Mouse (Mus musculus) cerebellum, adult 2 months (tissue): Measurements from ENCODE around the gene Tmem254b. TPM values are rescaled to one million over a fixed set of nuclear protein-coding genes. Genes with fewer than 3 reads are reported as not detected.
"Not testable (repeated sequence)": the region's sequence is repeated elsewhere in the genome, so short reads cannot be mapped to it uniquely, and the experiment has no call there.

Experiments
- DNase-seq, 2 experiments: peaks; one replicate each; pipeline ENCODE4 v3.0.0; 2021
- H3K27ac ChIP-seq: fragments of 200-500 bp; 2 replicates; pipeline ENCODE4 v1.5.1; 2012; ENCODE audit warnings: low read length, control low read depth, inconsistent platforms; ENCODE audit not compliant: insufficient read depth
- H3K27me3 ChIP-seq: fragments of 200-500 bp; 2 replicates; pipeline ENCODE4 v1.6.1; 2012; ENCODE audit warnings: inconsistent platforms, mild to moderate bottlenecking, low read length, moderate library complexity; ENCODE audit not compliant: control insufficient read depth, insufficient read depth
- H3K4me1 ChIP-seq: fragments of 200-500 bp; 2 replicates; pipeline ENCODE4 v1.6.1; 2011; ENCODE audit warnings: low read length; ENCODE audit not compliant: control insufficient read depth, insufficient read depth
- H3K4me3 ChIP-seq: fragments of 200-500 bp; replicated peaks from 2 replicates; pipeline ENCODE3; 2011; ENCODE audit warnings: mild to moderate bottlenecking, low read depth, low read length, control low read depth; ENCODE audit not compliant: insufficient read depth
- WGBS: fragments of 180-500 bp; shearing (Covaris S2); methylation state at CpG from one replicate; pipeline ENCODE4 v1.1.7; 2018; 5-methylcytosine and 5-hydroxymethylcytosine counted together
- polyA plus RNA-seq: library from polyadenylated mRNA; depleted of rRNA; stranded (reverse); fragments of >200 nt; gene quantifications from 2 replicates; pipeline ENCODE4 v1.2.3, GENCODE M21; 2012; rRNA removed

Tmem254b gene
- polyA plus RNA-seq = 15.1 and 19.6 TPM in 2 replicates

DNA sequence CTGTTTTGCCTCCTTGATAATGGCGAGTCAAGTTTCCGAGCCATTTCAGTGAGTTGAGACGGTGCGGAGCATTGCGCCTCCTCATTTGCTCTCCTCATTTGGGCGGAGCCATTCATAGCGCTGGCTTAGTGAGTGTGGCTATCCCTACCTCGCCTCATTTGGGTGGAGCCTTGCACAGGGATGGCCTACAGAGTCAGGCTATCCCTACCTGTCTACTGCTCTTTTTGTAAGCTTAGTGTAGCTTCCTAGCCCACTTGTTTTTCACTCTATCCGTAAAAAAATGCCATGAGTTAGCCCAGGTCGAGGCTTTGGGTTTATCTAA lies at the start of gene Tmem254b:
TSS of gene Tmem254b (minus strand) at position 116 of the 322 bp plus-strand sequence.
- not testable (repeated sequence) for DNase-seq, H3K4me1 ChIP-seq, H3K27ac ChIP-seq, H3K27me3 ChIP-seq, H3K4me3 ChIP-seq
- WGBS = no CpG with 5 or more reads among the region's 10 CpGs

DNA sequence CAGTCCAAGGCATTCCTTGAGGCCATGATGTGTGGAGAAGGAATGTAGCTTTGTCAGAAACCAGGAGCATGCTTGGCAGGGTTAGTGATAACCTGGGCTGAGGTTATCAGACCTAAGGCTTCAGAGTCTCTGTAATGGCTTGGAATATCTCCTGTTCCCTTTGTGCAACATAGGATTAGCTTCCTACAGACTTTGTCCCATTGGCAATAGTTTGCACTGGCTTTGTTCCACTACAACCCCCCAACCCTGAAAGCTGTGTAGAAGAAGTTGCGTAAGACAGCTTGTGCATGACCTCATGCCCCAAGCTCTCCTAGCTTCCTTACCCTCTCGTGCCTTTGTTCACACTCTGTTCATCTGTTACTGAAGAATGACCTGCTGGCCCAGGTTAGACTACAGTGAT lies 30.3 kb upstream of the Tmem254b start:
- DNase-seq, H3K4me1 ChIP-seq, H3K27me3 ChIP-seq, H3K27ac ChIP-seq, H3K4me3 ChIP-seq: not testable (repeated sequence)
- WGBS = no CpG with 5 or more reads among the region's 2 CpGs

DNA sequence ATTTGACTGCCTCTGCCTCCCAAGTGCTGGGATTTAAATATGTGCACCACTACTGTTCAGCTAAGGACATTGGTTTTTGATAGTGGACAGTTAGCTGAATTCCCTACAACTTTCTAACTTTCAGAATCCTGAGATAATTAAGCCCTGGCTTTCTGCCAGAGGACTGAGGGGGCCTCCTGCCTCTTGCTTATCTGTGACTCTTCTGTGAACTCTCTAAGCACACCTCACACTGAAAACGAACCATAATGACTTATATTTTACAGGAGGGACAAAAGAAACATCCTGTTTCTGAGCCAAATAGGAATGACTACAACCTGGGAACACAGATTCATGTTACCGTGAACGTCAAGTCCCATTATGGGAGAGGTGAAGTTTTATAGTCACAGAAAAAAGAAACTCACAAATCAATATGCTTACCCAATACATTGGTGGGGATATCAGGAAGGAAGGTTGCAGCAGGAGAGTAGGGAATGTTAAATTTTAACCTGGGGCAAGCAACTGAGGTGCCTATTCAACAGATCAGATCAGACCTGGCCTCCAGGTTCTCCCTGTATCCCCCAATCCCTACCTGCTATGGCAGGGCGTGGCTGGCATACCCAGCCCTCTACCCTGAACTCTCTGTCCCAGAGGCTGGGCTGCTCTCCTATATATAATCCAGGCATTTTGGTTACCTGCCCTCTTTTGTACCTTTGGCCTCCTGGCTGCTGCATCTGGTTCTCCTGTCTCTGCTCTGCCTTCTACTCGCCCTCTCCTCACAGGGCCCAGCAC lies 9.6 kb upstream of the Tmem254b start:
- not testable (repeated sequence) for DNase-seq, H3K27me3 ChIP-seq
- WGBS = no CpG with 5 or more reads among the region's 5 CpGs

DNA sequence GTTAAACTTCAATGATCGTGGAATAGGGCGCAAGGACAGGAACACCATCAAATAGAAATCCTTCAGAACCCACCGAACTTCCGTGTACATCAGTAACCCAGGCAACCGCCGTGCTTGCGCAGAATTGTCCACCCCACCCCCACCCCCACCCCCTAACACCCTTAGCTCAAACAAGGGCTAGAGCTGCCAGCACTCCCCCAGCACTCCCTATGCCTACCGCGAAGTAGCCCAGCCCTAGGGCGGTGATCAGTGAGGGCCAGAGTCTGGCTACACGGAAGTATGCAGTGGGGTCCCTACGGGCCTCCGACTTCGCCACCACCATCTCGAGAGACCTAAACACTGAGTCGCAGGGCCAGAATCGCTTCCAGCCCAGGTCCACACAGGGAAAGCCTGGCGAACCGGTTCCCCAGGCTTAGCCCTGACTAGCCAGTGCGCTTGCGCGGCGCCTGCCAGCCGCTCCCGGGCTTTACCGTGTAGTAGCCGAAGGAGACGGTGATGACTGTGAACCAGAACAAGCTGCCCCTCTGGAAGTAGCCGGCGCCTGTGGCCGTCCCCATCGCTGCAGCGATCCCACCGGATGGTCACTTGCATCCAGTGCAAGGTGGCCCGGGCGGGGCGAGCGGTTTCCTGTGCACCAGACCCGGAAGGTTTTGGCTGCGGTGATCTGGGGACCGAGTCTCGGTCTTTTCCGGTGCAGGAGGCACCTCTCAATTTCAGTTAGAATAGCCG lies 480 bp downstream of the Tmem254b start:
- not testable (repeated sequence) for H3K27ac ChIP-seq, H3K4me3 ChIP-seq, H3K4me1 ChIP-seq, H3K27me3 ChIP-seq, DNase-seq
- no CpG with 5 or more reads among the region's 44 CpGs for WGBS

More for the DNA sequence above, 9.6 kb upstream of the Tmem254b start:
- not testable (repeated sequence) for H3K4me1 ChIP-seq, H3K27ac ChIP-seq, H3K4me3 ChIP-seq

DNA sequence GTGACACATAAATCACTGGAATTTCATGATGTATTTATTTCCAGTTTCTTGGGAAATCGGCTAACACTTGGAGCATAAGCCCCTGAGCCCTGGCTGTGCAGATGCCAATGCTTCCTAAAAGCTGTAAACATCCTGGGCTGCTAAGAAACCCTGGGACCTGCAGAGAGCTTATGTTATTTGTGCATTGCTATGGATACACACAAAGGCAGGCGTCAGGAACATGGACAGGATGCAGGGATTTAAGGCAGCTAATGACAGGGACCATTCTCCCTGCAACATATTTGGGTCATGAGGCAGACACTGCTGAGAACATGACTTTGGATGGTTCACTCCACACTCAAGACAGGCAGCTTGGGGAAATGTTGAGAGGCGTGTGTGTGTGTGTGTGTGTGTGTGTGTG lies 9.0 kb downstream of the Tmem254b start:
- no CpG with 5 or more reads among the region's 3 CpGs for WGBS
- H3K27ac ChIP-seq, H3K27me3 ChIP-seq, H3K4me3 ChIP-seq, DNase-seq, H3K4me1 ChIP-seq: not testable (repeated sequence)

DNA sequence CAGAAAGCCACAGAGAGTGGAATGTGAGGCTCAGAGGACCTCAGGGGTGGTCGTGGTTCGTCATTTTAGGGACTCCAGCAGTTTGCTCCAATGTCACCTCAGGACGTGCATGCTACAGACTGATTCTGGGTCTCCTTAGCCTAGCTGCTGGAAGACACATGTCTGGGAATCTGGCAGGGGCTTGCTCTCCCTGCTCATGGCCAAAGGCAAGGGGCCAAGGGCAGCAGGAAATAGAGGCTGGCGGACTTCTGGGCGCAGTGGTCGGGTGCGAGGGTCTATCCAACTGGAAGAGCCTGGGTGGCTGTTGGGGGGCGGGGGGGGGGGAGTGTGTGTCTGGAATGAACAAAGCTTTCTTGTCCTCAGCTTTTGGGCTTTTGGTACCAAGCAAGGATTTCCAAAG lies 18.5 kb downstream of the Tmem254b start:
- no CpG with 5 or more reads among the region's 8 CpGs for WGBS
- H3K4me3 ChIP-seq, H3K27me3 ChIP-seq, H3K4me1 ChIP-seq, H3K27ac ChIP-seq, DNase-seq: not testable (repeated sequence)

DNA sequence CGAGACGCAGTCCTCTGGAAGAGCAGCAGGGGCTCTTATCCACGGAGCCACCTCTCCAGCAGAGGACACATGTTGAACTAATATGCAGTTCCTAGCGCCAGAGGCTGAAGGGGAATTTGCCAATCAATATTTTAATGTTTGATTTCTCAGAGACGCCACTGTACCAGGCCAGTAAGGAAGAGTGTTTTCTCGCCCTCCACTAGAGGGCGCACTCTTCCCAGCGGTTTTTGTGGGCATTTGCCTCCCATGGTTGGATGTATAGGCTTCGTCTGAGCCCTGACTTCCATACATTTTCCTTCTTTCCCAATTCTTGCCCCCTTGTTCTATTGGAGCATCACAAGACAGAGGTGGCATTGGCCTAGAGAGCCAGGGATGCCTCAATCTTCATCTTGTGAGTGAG lies 20.2 kb downstream of the Tmem254b start:
- not testable (repeated sequence) for H3K27me3 ChIP-seq, H3K27ac ChIP-seq, H3K4me3 ChIP-seq, H3K4me1 ChIP-seq, DNase-seq
- no CpG with 5 or more reads among the region's 9 CpGs for WGBS

DNA sequence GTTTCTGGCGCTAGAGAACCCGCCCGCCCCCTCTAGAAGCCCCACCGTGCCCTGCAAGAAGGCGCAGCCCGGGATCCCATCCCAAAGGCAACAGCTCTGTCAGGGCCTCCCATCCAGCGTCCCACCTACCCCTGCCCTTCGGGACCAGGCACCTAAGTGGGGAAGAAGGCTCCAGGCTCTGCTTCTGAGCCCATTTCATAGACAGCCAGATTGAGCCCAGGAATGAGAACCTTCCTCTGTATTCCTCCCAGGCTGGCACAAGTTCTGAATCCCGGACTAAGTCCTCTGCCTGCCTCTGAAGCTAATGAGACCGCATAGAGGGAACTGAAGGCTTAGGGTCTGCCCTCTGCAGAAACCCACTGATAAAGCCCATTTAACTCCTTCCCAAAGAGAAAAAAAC lies 24.5 kb downstream of the Tmem254b start, which contains the start of gene Plac9b:
TSS of gene Plac9b (minus strand) at position 101 of the 400 bp plus-strand sequence.
- no CpG with 5 or more reads among the region's 10 CpGs for WGBS
- not testable (repeated sequence) for DNase-seq, H3K4me3 ChIP-seq, H3K4me1 ChIP-seq, H3K27me3 ChIP-seq, H3K27ac ChIP-seq

DNA sequence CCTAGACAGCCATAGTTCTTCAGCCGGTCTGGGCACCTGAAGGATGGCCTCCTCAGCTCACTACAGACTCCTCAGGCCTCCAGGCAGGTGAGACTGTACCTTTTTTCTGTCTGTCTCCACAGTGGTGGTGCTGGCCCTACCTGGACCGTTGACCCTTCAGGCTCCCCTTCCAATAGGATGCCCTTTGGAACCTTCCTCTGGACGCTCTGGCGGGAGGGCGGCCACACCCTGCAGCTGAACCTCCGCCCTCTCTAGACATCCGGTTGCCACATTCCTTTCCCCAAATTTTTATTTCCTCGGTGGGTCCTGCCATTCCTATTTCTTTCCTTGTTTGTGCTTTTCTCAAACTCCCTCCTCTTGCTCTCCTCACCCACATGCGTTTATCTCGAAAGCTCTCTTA lies 25.2 kb downstream of the Tmem254b start:
- not testable (repeated sequence) for H3K4me1 ChIP-seq, H3K27me3 ChIP-seq, DNase-seq, H3K27ac ChIP-seq, H3K4me3 ChIP-seq
- WGBS = no CpG with 5 or more reads among the region's 10 CpGs

DNA sequence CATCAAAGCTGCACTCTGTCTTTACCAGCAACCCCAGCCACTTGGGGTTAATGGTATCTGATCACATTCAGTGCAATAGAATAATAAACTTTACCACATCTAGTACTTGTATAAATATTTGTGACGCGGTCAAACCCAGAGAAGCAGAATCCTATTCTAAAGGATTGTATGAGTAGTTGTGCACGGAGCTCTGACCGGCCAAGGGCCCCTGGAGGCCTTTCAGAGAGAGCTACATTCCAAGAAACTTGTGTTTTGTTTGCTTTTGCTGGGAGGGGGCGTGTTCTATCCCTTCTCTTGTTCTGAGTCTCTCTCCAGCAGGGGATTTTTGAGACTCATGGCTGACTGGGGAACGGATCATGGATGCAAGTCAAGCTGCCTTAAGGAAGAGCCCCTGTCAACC lies 31.8 kb downstream of the Tmem254b start:
- not testable (repeated sequence) for H3K27me3 ChIP-seq, H3K27ac ChIP-seq, H3K4me3 ChIP-seq, H3K4me1 ChIP-seq, DNase-seq
- no CpG with 5 or more reads among the region's 6 CpGs for WGBS

DNA sequence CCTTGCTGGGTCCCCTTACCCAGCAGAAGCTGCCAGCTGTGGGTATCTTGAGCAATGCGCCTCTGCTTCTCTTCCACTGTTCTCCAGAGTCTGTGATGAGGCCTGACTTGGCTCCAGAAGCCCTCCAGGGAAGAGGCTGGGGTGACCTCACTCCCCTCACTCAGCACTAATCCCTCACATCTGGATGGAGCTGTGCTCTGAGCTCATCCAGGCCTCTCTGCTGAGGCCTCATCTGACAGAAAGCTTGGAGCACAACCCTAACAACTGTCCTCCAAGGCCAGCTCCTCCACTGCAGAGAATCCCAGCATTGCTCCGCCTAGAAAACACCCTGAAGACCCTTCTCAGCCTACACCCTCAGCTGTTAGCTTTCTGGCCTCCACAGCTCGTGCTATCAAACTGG lies 32.9 kb downstream of the Tmem254b start:
- not testable (repeated sequence) for H3K4me3 ChIP-seq, H3K4me1 ChIP-seq, DNase-seq, H3K27me3 ChIP-seq, H3K27ac ChIP-seq
- no CpG with 5 or more reads among the region's 3 CpGs for WGBS

DNA sequence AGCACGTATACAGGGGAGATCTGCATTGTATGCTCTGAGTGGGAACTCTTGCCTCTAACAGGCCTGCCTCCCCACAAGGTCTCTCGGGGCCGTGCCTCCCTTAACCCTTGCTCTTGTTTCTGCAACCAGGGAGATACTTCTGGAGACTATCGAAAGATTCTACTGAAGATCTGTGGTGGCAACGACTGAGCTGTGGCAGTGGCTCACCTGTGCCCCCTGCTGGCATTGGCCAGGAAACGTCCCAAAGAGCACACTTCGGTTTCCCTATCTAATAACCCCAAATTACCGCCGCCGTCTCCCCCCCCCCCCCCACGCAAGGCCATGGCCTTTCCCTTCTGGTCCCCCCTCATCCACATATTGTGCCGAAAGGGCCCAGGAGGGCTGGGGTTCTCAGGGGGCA lies 41.6 kb downstream of the Tmem254b start:
- H3K27me3 ChIP-seq, H3K4me3 ChIP-seq, DNase-seq, H3K4me1 ChIP-seq, H3K27ac ChIP-seq: not testable (repeated sequence)
- no CpG with 5 or more reads among the region's 12 CpGs for WGBS

DNA sequence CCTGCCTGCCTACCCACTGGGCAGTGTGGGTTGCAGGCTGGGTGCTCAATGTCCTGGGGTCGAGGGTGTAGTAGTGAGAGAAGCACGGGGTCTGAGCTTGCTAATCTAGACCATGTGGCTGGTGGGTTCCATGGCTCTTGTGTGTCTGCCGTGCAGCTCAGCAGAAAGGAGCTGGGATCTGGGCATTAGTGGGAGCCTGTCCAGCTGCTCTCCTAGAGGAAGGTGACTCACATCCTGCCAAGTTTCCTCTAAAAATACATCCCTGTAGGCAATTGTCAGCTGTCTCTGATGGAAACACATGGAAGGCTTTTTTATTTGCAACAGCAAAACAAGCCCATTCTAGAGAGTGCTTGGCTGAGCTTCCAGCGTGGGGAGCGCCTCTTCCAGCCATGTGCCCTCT lies 44.4 kb downstream of the Tmem254b start:
- no CpG with 5 or more reads among the region's 5 CpGs for WGBS
- DNase-seq, H3K4me1 ChIP-seq, H3K4me3 ChIP-seq, H3K27me3 ChIP-seq, H3K27ac ChIP-seq: not testable (repeated sequence)
